Mouse (Mus musculus): Measurements from ENCODE around the gene Csf2rb.
"Not testable (repeated sequence)": the region's sequence is repeated elsewhere in the genome, so short reads cannot be mapped to it uniquely, and the experiment has no call there.

DNA sequence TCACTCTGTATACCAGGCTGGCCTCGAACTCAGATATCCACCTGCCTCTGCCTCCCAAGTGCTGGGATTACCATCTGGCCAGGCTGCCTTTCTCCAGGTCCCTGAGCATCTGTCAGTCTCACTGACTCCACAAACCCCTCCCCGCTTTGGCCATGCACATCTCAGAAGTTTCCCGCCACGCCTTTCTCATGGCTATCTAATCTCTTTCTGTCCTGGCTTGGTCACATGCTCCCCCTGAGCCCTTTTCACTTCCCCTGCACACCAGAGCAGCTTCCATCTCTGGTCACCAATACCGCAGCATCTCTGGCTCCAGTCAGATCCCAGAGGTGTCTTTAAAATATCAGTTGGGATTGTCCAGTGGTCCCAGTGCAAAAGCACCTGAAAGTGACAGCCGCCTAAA is 4.4 kb downstream of the Csf2rb start:
- TF ChIP-seq CTCF, EP300 (IDR thresholded peaks at IDR 0.05): not testable (repeated sequence)

Data from lung, postnatal 0 days (tissue).